ENCODE assay signal across 20 mouse cellular contexts in the genomic region with DNA sequence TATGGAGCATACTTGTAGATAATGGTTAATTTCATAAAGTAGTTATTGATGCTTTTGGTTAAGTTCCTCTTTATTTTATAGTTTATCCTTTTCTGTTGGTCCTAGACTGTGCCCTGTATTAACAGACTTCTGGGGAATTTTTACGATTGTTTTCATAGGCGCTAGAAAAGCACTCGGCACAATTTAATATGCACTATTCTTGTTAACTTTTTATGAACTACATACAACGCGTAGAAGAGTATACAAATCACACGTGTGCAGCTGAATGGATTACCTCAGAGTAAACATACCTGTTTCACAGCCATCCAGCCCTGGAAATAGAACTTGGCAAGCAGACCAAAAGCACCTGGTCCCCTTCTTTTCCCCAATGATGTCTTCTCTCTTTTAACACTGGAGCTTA.
"Had no signal": no experiment of that assay in that cellular context is flagged by ENCODE, and none has a peak within 500 bp of the region (broad histone marks: within the 10 kb centered on the region; RNA-seq: fewer than 3 reads in every experiment).

No protein-coding gene starts in this region.

- DNase-seq: kidney, adult 2 months; kidney, postnatal 10 days; kidney, postnatal 36 days; left cerebral cortex, postnatal 4 days; liver, embryonic 13.5 days; lung, postnatal 36 days; right cerebral cortex, adult 18-20 months; right cerebral cortex, postnatal 14 days; right cerebral cortex, postnatal 4 days; thymus, adult 2 months; thymus, postnatal 14 days; thymus, postnatal 4 days had no signal

- H3K27me3 ChIP-seq: liver, embryonic 13.5 days; lung, embryonic 15.5 days; megakaryocyte, embryonic 14.5 days; midbrain, embryonic 15.5 days; neural tube, embryonic 12.5 days; neural tube, embryonic 15.5 days had no signal

- H3K9me3 ChIP-seq: liver, embryonic 13.5 days; lung, embryonic 15.5 days; megakaryocyte, embryonic 14.5 days; midbrain, embryonic 10.5 days; midbrain, embryonic 15.5 days; neural tube, embryonic 12.5 days; neural tube, embryonic 15.5 days had no signal

- H3K36me3 ChIP-seq: liver, embryonic 13.5 days; lung, embryonic 15.5 days; midbrain, embryonic 10.5 days; midbrain, embryonic 15.5 days; neural tube, embryonic 12.5 days; neural tube, embryonic 15.5 days had no signal

- H3K4me2 ChIP-seq: liver, embryonic 13.5 days; lung, embryonic 15.5 days; midbrain, embryonic 15.5 days; neural tube, embryonic 12.5 days; neural tube, embryonic 15.5 days had no signal

- H3K9ac ChIP-seq: liver, embryonic 13.5 days; lung, embryonic 15.5 days; midbrain, embryonic 15.5 days; neural tube, embryonic 12.5 days; neural tube, embryonic 15.5 days had no signal

- H3K27ac ChIP-seq: liver, embryonic 13.5 days; lung, embryonic 15.5 days; midbrain, embryonic 10.5 days; midbrain, embryonic 15.5 days; neural tube, embryonic 12.5 days; neural tube, embryonic 15.5 days; stomach, postnatal 0 days had no signal

- H3K4me3 ChIP-seq: liver, embryonic 13.5 days; lung, embryonic 15.5 days; megakaryocyte, embryonic 14.5 days; midbrain, embryonic 10.5 days; midbrain, embryonic 15.5 days; neural tube, embryonic 12.5 days; neural tube, embryonic 15.5 days had no signal

- ATAC-seq: intestine, postnatal 0 days; midbrain, embryonic 15.5 days had no signal

- H3K4me1 ChIP-seq: lung, embryonic 15.5 days; midbrain, embryonic 15.5 days; neural tube, embryonic 12.5 days; neural tube, embryonic 15.5 days had no signal
